Mouse (Mus musculus) brain, adult 2 months (tissue): ENCODE results near the gene Aebp2.

Experiments
- DNase-seq: peaks from one replicate; pipeline ENCODE4 v3.0.0; 2011; ENCODE audit warnings: low read depth, low spot score

Aebp2 gene

GRCm38 (mm10) chr6:140696192-140696879 lies 73.9 kb downstream of the Aebp2 start:
- DNase-seq, result peak; percentile 79

GRCm38 (mm10) chr6:140697994-140698393 lies 75.5 kb downstream of the Aebp2 start:
- DNase-seq, result peak; percentile 84

- DNase-seq, result no peak
Measured at GRCm38 (mm10) chr6:140698596-140698995, 76.1 kb downstream of the Aebp2 start.

- no peak for DNase-seq
Measured at GRCm38 (mm10) chr6:140701259-140701658, 78.8 kb downstream of the Aebp2 start.

GRCm38 (mm10) chr6:140705132-140705531 lies 82.7 kb downstream of the Aebp2 start:
- DNase-seq, result no peak

GRCm38 (mm10) chr6:140706056-140706455 lies 83.6 kb downstream of the Aebp2 start:
- DNase-seq, result no peak

- no peak for DNase-seq
Measured at GRCm38 (mm10) chr6:140708059-140708458, 85.6 kb downstream of the Aebp2 start.

- DNase-seq, result no peak
Measured at GRCm38 (mm10) chr6:140709415-140710107, 87.1 kb downstream of the Aebp2 start.

- DNase-seq, result peak; percentile 80
Measured at GRCm38 (mm10) chr6:140712754-140713153, 90.3 kb downstream of the Aebp2 start.

- DNase-seq, result peak; percentile 87
Measured at GRCm38 (mm10) chr6:140714905-140715365, 92.5 kb downstream of the Aebp2 start.

GRCm38 (mm10) chr6:140722058-140722457 lies 99.6 kb downstream of the Aebp2 start:
- DNase-seq, result no peak
